Mouse (Mus musculus) forebrain, embryonic 12.5 days (tissue): Measurements from ENCODE around the gene Pdzd7. TPM values are rescaled to one million over a fixed set of nuclear protein-coding genes. Genes with fewer than 3 reads are reported as not detected.

ENCODE experiments used
- ATAC-seq: fragments of 200-750 bp; cut with Nextera tagmentation; 2 replicates; pipeline ENCODE4 v1.8.0; 2017; ENCODE audit warnings: moderate TSS enrichment; ENCODE audit not compliant: low FRiP score
- H3K27ac ChIP-seq: fragments of 300-500 bp; sonication (generic); 2 replicates; pipeline ENCODE4 v1.5.1; 2016; ENCODE audit warnings: mild to moderate bottlenecking
- H3K27me3 ChIP-seq: fragments of 300-500 bp; sonication (generic); 2 replicates; pipeline ENCODE4 v1.6.1; 2016; ENCODE audit warnings: mild to moderate bottlenecking
- H3K36me3 ChIP-seq: fragments of 300-500 bp; sonication (generic); replicated peaks from 2 replicates; pipeline ENCODE4 v1.6.1; 2016; ENCODE audit warnings: mild to moderate bottlenecking
- H3K4me1 ChIP-seq: fragments of 300-500 bp; sonication (generic); 2 replicates; pipeline ENCODE4 v1.6.1; 2016
- H3K4me2 ChIP-seq: fragments of 300-500 bp; sonication (generic); 2 replicates; pipeline ENCODE4 v1.6.1; 2016; ENCODE audit warnings: mild to moderate bottlenecking, moderate library complexity
- H3K4me3 ChIP-seq: fragments of 300-500 bp; sonication (generic); replicated peaks from 2 replicates; pipeline ENCODE4 v1.5.1; 2016; ENCODE audit warnings: mild to moderate bottlenecking
- H3K9ac ChIP-seq: fragments of 300-500 bp; sonication (generic); 2 replicates; pipeline ENCODE4 v1.6.1; 2016; ENCODE audit warnings: mild to moderate bottlenecking
- H3K9me3 ChIP-seq: fragments of 300-500 bp; sonication (generic); 2 replicates; pipeline ENCODE4 v1.6.1; 2016
- WGBS: fragments of 180-500 bp; shearing (Covaris S2); methylation state at CpG from one replicate; pipeline ENCODE4 v1.1.7; 2016; 5-methylcytosine and 5-hydroxymethylcytosine counted together
- polyA plus RNA-seq: library from polyadenylated mRNA; unstranded; fragments of >200 nt; fragmentation: Nextera tagmentation; extraction: Ambion mirVana; gene quantifications from 2 replicates; pipeline ENCODE4 v1.2.1, GENCODE M21; 2016

Gene Pdzd7
- polyA plus RNA-seq, 1 experiment from 2014 or later = 0.50 TPM

DNA sequence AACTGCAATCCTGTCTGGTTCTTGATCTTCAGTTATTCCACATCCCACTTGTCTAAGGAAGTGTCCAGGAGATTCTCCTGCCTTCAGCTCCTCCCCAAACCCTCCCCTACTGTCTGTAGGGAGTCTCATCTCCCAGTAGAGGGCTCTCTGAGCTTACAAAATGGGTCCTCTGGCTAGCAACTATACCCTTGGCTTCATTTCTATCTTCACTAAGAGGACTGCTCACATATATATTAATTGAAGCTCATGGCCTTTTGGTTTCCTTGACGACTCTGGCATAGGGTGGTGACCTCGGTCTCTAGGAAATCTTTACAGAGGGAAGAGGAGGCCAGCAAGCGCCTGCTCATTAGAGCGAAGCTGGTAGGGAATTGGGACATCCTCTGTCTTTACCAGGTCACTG is 10.8 kb upstream of the Pdzd7 start:
- Histone ChIP-seq H3K27me3 (peaks cover 5% of the 10 kb centered on the region; the same call in 1 of the 2 replicates), H3K4me3 (no peak overlapping the region), H3K9me3 (no peaks in the 10 kb centered on the region), H3K9ac (no peak overlapping the region), H3K4me2 (peak overlapping the region; percentile 13; the same call in 1 of the 2 replicates), H3K36me3 (peaks cover 19% of the 10 kb centered on the region), H3K4me1 (peaks cover 21% of the 10 kb centered on the region), H3K27ac (peak overlapping the region; percentile 13; the same call in 1 of the 2 replicates)
- WGBS = 57% methylated on average over 4 of the region's 4 CpGs
- no peak for ATAC-seq

DNA sequence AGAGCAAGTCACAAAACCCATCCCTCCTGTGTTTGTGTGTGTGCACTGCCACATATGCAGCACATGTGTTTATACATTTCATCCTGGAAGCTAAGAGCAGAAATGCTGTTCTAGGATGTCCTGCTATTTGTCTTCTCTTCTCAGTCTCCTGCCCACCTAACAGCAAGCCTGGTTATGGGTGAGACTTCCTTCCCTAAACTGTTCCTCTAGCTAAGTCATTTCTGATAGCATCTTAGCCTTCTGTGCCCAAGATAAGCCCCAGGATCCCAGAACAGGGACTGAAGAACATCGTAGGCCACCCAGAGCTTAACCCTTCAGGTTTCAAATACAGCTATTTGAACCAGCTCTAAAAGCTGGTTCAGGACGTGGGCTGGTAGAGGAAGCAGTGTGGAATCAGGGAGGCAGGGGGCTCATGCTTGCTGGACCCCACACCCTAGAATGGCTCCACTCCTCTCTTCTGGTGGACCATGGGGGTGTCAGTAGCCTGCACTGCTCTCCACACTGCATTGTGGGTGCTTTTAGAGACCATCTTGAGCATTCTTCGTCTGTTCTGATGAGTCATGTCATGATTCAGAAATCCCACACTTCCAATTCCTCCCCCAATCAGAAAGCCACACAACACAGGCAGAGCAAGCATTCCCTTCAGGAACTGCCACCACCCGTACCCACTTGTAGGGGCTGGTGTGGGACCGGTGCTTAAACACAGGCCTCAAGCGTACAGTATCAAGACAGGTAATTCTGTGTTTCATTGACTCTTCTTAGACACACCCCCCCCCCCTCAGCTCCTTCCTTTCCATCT is 9.6 kb upstream of the Pdzd7 start:
- ATAC-seq = no peak
- H3K36me3 ChIP-seq = peaks cover 19% of the 10 kb centered on the region
- H3K9me3 ChIP-seq = no peaks in the 10 kb centered on the region
- 86% methylated on average over 6 of the region's 6 CpGs for WGBS
- no peak overlapping the region for H3K27ac ChIP-seq
- no peak overlapping the region for H3K4me2 ChIP-seq
- peaks cover 5% of the 10 kb centered on the region; the same call in 1 of the 2 replicates for H3K27me3 ChIP-seq
- H3K9ac ChIP-seq = no peak overlapping the region
- peaks cover 21% of the 10 kb centered on the region for H3K4me1 ChIP-seq
- no peak overlapping the region for H3K4me3 ChIP-seq

DNA sequence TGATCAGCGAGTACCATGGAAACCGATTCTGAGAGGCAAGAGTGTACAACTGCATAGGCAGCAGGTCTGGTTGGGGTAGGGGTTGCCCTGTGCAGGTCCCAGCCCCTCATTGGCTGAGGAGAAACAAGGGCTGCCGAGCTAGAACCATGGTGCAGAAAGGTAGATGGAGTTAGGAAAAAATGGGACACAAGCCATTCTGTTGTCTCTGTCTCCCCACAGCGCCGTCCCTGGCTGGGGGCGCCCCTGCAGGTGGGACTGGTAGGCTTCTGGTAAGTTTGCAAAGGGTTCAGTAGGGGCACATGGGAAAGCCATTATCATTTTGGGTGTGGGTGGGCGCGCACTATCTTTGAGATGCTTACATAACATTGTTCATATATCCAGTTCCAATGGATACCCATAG is 7.9 kb upstream of the Pdzd7 start:
- no peak overlapping the region for H3K4me3 ChIP-seq
- no peak overlapping the region for H3K4me2 ChIP-seq
- no peak for ATAC-seq
- peaks cover 26% of the 10 kb centered on the region for H3K4me1 ChIP-seq
- no peak overlapping the region for H3K27ac ChIP-seq
- WGBS = 88% methylated on average over 8 of the region's 8 CpGs
- peaks cover 19% of the 10 kb centered on the region for H3K36me3 ChIP-seq
- H3K27me3 ChIP-seq = peaks cover 5% of the 10 kb centered on the region; the same call in 1 of the 2 replicates
- H3K9ac ChIP-seq = no peak overlapping the region
- no peaks in the 10 kb centered on the region for H3K9me3 ChIP-seq

DNA sequence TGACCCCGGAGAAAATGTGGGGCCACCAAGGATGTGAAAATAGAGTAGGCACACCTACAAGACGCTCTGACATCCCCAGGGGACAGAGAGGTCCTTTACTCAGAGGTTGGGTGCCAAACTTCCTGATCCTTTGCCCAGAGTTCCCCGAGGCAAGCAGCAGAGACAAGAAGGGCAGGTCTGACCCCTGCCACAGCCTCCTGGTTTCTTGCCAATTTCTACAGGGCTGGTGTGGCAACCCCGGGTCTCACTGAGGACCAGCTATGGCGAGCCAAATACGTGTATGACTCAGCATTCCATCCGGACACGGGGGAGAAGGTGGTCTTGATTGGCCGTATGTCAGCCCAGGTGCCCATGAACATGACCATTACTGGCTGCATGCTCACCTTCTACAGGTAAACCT is 4.0 kb upstream of the Pdzd7 start:
- 83% methylated on average over 9 of the region's 9 CpGs for WGBS
- H3K9ac ChIP-seq = no peak overlapping the region
- no peak overlapping the region for H3K27ac ChIP-seq
- peaks cover 17% of the 10 kb centered on the region for H3K36me3 ChIP-seq
- peaks cover 33% of the 10 kb centered on the region for H3K4me1 ChIP-seq
- ATAC-seq = no peak
- no peaks in the 10 kb centered on the region for H3K9me3 ChIP-seq
- H3K27me3 ChIP-seq = peaks cover 26% of the 10 kb centered on the region
- H3K4me3 ChIP-seq = no peak overlapping the region
- H3K4me2 ChIP-seq = no peak overlapping the region

DNA sequence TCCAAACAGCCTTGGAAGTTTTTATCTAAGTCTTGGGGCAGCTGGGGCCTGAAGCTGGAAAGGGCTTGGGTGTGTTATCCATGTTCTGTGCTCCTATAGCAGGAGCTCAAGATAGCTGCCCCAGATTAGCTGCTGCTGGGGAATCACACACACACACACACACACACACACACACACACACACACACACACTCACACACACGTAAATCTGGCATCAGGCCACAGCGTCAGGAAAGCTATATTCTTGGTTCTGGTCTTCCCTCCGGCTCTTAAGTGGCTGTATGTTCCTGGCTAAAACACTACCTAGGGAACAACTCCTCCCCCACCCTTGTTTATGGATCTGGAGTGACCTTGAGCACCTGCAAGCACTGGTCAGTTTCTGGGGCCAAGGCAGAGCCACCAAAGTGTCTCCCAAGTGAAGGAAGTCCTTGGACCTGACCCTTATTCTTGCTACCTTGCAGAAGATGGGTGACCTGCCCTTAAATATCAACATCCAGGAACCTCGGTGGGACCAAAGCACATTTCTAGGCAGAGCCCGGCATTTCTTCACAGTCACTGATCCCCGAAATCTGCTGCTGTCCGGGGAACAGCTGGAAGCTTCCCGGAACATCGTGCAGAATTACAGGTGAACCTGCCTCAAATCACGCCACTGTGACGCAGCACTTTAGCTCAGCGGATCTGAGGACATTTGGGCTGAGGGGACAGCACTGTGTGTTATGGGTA is 3.3 kb upstream of the Pdzd7 start:
- Histone ChIP-seq H3K4me1 (peaks cover 33% of the 10 kb centered on the region), H3K9ac (peak overlapping the region; percentile 64), H3K9me3 (no peaks in the 10 kb centered on the region), H3K27me3 (peaks cover 32% of the 10 kb centered on the region), H3K36me3 (peaks cover 12% of the 10 kb centered on the region), H3K4me3 (peak overlapping the region; percentile 51), H3K27ac (peak overlapping the region; percentile 81; the same call in 1 of the 2 replicates), H3K4me2 (peak overlapping the region; percentile 67)
- WGBS = 87% methylated on average over 12 of the region's 12 CpGs
- no peak for ATAC-seq

DNA sequence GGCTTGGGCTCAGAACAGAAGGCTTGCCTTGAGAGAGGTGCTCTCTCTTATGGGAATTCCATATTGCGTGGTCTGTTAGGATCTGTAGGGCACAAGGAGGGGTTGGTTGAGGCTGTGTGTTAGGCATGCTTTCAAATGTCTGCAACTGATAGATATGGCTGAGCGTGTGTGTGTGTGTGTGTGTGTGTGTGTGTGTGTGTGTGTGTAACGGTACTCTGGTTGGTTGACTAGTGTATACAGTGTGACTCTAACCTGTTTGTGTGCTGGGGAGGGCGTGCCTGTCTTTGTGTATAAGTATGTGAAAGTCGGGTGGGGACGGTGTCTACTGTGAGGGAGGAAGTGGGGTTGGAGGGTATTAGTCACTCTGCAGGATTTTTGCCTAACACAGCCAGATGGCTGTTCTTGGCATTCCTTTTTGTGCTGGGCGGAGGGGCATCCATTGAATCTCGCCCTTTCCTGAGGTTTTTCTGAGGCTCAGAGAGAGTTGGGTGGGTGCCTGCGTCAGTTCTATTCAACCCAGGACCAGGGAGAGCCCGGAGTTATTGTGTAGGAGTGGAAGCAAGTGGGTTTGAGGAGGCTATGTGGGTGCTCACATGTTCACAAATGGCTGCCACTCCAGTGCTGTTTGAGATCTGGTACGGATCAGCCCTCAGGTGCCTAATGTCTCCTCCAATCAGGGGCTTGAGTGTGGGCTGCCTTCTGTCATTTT is 2.6 kb upstream of the Pdzd7 start:
- H3K4me3 ChIP-seq = peak overlapping the region; percentile 51
- 49% methylated on average over 11 of the region's 11 CpGs for WGBS
- ATAC-seq = peak; percentile 36
- peaks cover 33% of the 10 kb centered on the region for H3K4me1 ChIP-seq
- H3K9ac ChIP-seq = peak overlapping the region; percentile 64
- H3K36me3 ChIP-seq = peaks cover 7% of the 10 kb centered on the region
- H3K9me3 ChIP-seq = no peaks in the 10 kb centered on the region
- H3K27ac ChIP-seq = peak overlapping the region; percentile 81
- H3K4me2 ChIP-seq = peak overlapping the region; percentile 67
- H3K27me3 ChIP-seq = peaks cover 33% of the 10 kb centered on the region

DNA sequence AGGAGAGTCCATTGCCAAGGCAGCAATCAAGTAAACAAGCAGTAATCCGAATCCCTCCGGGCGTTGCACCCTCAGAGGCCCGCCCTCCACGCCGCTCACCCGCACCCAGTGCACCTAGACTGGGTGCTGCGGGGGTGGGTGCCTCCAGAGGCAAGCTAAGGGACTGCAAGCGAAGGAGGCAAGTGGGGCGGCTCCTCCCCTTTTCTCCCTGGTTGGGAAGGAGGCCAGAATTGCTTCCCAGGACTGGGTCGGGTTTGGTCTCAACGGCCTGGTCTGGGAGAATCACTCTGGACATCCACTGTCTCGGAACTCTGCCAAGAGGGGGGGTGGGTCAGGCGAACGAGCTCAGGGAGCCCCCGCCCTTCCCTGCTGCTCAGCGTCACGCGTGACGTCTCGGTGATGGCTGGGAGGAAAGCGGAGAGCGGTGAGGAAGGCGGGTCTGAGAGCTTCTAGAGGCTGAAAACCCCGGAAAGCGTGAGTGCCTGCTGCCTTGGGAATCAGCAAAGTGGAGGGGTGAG is 2.0 kb upstream of the Pdzd7 start, which contains the start of gene Sfxn3:
Sfxn3 (plus strand) TSS at position 87 of the 518 bp plus-strand sequence.
- WGBS = under 1% methylated on average over 26 of the region's 26 CpGs
- peak within 1 kb of the TSS; percentile 81 for H3K27ac ChIP-seq

DNA sequence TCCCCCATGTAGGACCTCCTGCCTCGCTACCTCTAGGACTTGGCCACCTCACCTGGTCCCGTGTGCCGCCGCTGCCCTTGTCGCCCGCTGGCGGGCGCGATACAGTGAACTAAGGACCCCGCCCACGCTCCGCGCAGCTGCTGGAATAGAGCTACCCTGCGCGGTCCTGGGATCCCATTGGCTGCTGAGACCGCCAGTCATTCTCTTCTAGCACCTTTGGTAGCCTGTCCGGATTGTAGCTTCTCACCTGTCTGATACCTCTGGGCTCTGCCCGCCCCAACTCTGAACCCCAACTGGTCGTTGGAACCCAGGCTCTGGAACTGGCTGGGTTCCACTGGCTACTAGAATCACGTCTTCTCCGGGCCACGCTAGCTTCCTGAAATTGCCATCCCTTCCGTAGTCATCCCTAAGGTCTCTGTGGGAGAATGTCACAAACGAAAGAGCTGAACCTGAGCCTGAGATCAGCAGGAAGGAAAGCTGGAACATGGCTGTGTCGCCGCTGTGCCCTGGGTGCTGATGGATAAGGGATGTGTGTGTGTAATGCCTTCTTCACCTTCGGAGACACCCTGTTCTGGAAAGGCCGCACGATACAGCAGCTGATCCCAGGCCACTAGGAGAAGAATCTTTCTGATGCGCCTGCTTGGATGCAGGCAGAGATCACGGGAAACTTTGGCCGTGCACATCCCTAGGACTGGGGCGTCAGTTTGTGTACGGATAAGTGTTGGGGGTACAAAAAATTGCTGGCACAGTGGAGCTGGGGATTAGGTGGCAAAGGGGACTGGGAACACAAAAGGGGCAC is 1.2 kb upstream of the Pdzd7 start:
- no peaks in the 10 kb centered on the region for H3K36me3 ChIP-seq
- peak overlapping the region; percentile 67 for H3K4me2 ChIP-seq
- H3K4me1 ChIP-seq = peaks cover 33% of the 10 kb centered on the region
- no peaks in the 10 kb centered on the region for H3K9me3 ChIP-seq
- WGBS = 2% methylated on average over 34 of the region's 34 CpGs
- H3K4me3 ChIP-seq = peak overlapping the region; percentile 51
- H3K9ac ChIP-seq = peak overlapping the region; percentile 64
- peak; percentile 70 for ATAC-seq
- peak overlapping the region; percentile 81 for H3K27ac ChIP-seq
- H3K27me3 ChIP-seq = peaks cover 33% of the 10 kb centered on the region

More for the DNA sequence above, 2.0 kb upstream of the Pdzd7 start, which contains the start of gene Sfxn3:
- Histone ChIP-seq H3K36me3 (peaks cover 2% of the 10 kb centered on the region), H3K4me2 (peak within 1 kb of the TSS; percentile 67), H3K27me3 (peaks cover 33% of the 10 kb centered on the region), H3K9ac (peak within 1 kb of the TSS; percentile 64), H3K4me1 (peaks cover 33% of the 10 kb centered on the region), H3K4me3 (peak within 1 kb of the TSS; percentile 51), H3K9me3 (no peaks in the 10 kb centered on the region)
- peak; percentile 87 for ATAC-seq

DNA sequence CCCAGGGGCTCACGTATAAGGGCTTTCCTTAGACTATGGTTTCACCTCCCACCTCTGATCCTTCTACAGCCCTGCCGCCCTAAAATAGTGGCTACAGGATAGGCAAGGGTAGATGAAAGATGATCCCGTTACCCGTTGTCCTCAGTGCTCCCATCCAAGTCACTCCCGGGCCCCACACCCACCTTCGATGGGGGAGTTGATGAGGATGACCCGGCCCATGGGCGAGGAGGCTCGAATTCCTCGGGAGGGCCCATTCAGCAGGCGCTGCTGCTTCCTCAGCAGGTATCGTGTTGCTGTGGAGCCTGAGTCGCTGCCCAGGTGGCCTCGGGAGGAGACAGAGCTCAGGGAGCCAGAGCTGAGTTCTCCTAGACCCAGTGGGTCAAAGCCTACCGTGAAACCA is 281 bp downstream of the Pdzd7 start:
- peaks cover 40% of the 10 kb centered on the region for H3K27me3 ChIP-seq
- no peak for ATAC-seq
- peaks cover 42% of the 10 kb centered on the region for H3K4me1 ChIP-seq
- no peaks in the 10 kb centered on the region for H3K36me3 ChIP-seq
- 52% methylated on average over 15 of the region's 15 CpGs for WGBS
- no peak overlapping the region for H3K4me2 ChIP-seq
- no peak overlapping the region for H3K4me3 ChIP-seq
- H3K9me3 ChIP-seq = no peaks in the 10 kb centered on the region
- H3K9ac ChIP-seq = no peak overlapping the region
- no peak overlapping the region for H3K27ac ChIP-seq

DNA sequence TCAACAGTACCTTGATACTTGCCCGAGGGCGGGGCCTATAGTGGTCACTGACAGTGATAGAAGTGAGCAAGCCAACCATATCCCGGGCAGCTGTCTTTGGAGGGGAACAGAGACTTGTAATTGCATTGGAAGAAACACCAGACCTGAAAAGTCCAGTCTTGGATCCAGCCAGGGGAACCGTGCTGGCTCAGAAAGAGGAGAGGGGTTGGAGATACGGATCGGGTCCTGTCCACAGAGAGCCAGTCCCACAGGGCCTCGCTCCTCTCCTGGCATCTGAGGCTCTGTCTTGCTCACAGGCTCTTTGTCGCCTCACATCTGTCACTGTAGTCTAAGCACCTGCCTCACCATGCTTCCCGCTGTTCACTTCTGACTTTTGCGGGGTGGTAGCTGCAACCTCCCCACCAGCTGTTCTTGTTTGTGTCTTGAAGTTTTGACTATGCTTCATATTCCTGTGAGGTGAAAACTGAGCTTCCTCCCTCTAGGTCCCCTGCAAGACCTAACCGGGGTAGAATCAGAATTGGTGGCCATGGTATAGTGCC is 1.1 kb downstream of the Pdzd7 start:
- no peak overlapping the region for H3K4me2 ChIP-seq
- H3K9ac ChIP-seq = no peak overlapping the region
- no peaks in the 10 kb centered on the region for H3K9me3 ChIP-seq
- peaks cover 41% of the 10 kb centered on the region for H3K4me1 ChIP-seq
- ATAC-seq = no peak
- 63% methylated on average over 11 of the region's 11 CpGs for WGBS
- no peaks in the 10 kb centered on the region for H3K36me3 ChIP-seq
- no peak overlapping the region for H3K4me3 ChIP-seq
- peaks cover 48% of the 10 kb centered on the region for H3K27me3 ChIP-seq
- H3K27ac ChIP-seq = no peak overlapping the region

DNA sequence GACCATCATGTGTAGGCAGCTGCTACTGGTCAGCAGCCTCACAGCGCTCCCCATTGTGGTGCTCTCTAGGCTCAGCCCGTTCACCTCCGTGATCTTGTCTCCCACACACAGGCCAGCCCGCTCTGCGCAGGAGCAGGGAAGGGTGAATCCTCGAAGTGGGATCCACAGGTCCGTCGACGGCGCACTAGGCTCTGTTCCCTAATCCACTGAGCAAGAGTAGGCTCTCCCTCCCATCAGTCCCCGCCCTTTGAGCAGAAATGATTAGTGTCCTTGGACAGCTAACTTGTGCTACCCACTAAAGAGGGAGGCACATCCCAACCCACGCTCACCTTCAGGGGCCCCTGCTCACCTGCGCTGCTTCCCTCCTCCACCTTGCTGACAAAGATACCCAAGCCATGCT is 5.3 kb downstream of the Pdzd7 start:
- H3K36me3 ChIP-seq = no peaks in the 10 kb centered on the region
- H3K4me1 ChIP-seq = 0 out of 2 replicates have a peak, but pooled peaks cover 15% of the 10 kb centered on the region
- peaks cover 55% of the 10 kb centered on the region for H3K27me3 ChIP-seq
- no peak overlapping the region for H3K27ac ChIP-seq
- ATAC-seq = no peak
- no peak overlapping the region for H3K9ac ChIP-seq
- no peak overlapping the region for H3K4me2 ChIP-seq
- H3K9me3 ChIP-seq = no peaks in the 10 kb centered on the region
- whole genome bisulfite sequencing = 58% methylated on average over 13 of the region's 13 CpGs
- H3K4me3 ChIP-seq = no peak overlapping the region
